Mouse (Mus musculus) A20 (cell line): ENCODE measurements around the gene Upf1.

Experiments
- DNase-seq: peaks from one replicate; pipeline ENCODE4 v3.0.0-alpha.2; 2011; ENCODE audit warnings: low read depth, low spot score

The Upf1 gene

GRCm38 (mm10) chr8:70359411-70359810 is 6.3 kb upstream of the Upf1 start:
- no peak for DNase-seq

- DNase-seq = no peak
These were observed 3.0 kb upstream of the Upf1 start for GRCm38 (mm10) chr8:70356111-70356510.

DNA sequence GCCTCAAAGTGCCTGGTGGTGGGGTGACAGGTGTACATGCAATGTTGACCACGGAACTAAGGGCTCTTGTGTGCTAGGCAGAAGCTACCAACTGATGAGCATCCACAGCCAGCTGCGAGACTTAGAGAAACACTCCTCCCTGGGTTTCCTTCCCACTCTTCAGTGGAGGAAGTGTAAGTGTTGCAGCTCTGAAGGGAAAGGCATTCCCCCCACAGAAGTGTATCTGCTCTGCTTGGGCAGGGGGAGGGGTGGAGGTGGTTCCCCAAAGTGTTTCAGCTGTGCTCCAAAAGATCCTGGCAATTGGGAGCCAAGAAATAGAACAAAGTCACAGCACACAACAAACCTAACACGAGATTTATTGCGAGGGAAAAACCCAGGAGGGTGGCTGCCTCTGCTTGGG is 926 bp upstream of the Upf1 start:
- DNase-seq = no peak

DNA sequence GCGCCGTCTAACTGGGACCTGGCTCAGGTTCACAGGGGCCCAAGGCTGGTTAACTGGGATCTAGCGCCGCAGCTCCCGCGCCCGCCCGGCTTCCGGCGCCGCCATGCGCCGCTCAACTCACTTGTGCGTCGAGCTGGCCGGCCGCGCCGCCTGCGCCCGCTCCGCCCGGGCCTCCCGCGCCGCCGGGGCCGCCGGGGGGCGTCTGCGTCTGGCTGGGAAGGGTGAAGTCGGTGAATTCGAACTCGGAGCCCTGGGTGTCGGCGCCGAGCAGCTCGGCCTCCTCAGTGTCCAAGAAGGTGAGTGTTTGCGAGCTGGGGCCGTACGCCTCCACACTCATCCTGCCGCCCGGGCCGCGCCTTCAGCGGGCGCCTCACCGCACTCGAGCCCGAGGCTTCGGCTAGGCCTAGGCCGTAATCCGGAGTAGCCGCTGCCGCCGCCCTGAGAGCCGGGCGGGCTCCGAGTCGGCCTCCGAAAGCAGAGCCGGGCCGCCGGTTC is 374 bp downstream of the Upf1 start:
- peak; percentile 52 for DNase-seq

- DNase-seq = no peak
These were observed 1.1 kb downstream of the Upf1 start for GRCm38 (mm10) chr8:70352000-70352384.

GRCm38 (mm10) chr8:70351035-70351999 is 1.8 kb downstream of the Upf1 start:
- no peak for DNase-seq

DNA sequence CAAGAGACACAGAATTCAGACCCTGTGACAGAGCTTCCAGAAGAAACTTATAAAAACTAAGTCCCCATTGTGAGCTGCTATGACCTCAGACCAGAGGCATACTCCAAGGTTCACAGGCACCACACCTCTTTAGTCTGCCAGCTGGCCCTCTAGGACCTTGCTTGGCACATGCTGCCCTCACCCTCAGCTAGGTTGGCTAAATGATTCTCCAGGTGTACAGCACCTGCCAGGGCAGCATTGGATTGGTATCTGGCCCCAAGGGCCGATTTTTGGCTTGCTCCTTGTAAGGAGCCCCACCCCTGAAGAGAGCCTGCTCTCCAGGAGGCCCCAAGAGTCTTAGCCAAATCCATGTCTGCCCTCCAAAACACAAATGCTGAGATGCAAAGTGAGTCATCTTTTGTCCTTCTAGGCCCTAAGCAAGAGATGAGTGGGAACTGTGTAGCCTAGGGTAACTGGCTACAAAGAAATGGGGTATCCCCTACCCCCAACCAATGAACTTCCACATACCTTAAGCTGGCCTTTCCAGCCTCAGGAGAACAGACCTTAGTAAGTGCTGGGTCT is 5.1 kb downstream of the Upf1 start:
- DNase-seq = no peak

- no peak for DNase-seq
These were observed 5.6 kb downstream of the Upf1 start for GRCm38 (mm10) chr8:70347443-70347842.

- no peak for DNase-seq
These were observed 8.8 kb downstream of the Upf1 start for GRCm38 (mm10) chr8:70344279-70344678.

DNA sequence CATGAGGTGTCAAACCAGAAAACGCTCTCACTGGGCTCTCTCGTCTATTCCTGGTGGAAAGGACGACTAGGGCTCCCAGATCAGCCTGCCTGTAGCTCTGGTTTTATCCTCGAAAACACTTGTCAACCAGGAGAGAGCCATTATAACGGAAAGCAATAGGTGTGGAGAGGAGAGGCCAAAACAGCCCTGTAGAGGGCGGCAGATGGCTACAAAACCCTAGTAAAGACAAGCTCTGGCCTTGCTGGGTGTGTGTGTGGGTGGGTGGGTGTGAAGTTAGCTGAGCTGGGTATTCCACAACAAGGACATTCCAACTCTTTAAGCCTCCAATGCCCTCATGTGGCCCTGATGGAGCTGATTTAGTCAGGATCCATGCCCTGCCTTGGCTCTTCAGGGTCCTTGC is 9.4 kb downstream of the Upf1 start:
- DNase-seq = peak; percentile 40

GRCm38 (mm10) chr8:70343076-70343475 is 10.0 kb downstream of the Upf1 start:
- no peak for DNase-seq

GRCm38 (mm10) chr8:70342007-70342406 is 11.1 kb downstream of the Upf1 start:
- no peak for DNase-seq

- DNase-seq = no peak
These were observed 12.4 kb downstream of the Upf1 start for GRCm38 (mm10) chr8:70340659-70341058.

- DNase-seq = no peak
These were observed 14.1 kb downstream of the Upf1 start for GRCm38 (mm10) chr8:70338931-70339330.

DNA sequence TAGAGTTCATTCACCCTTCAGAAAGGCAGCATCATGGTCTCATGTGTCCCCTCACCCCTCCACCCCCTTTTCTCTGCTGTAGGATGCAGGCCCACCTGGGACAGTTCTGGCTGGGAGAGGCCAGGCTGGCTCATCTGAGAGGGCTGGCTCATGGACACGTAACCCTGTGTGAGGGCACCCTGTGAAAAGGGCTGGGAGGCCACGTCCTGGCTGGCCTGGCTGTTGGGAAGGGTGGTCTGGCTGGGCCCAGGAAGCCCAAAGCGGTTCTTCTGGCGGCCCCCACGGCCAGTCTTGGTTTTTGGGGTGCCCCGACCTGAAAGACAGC is 20.2 kb downstream of the Upf1 start:
- DNase-seq = no peak

- DNase-seq = no peak
These were observed 20.8 kb downstream of the Upf1 start for GRCm38 (mm10) chr8:70332070-70332877.

DNA sequence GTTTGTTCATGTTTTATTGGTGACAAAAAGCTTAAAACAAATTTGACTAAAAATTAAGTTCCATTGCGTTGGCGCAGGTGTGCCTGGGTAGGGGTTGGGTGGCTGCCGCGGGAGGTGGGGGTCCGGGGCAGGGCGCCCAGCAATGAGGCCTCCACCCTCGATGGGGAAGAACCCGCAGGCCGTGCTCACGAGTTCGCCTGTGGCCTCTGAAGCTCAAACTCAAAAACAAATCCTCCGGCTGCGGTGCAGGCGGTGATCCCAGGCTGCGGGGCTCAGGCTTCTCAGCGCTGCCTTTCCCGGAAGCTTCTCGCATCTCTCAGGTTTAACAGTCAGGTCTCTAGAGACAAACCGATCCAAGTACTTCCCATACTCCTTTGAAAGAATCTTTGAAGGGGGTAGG is 21.6 kb downstream of the Upf1 start:
- no peak for DNase-seq

DNA sequence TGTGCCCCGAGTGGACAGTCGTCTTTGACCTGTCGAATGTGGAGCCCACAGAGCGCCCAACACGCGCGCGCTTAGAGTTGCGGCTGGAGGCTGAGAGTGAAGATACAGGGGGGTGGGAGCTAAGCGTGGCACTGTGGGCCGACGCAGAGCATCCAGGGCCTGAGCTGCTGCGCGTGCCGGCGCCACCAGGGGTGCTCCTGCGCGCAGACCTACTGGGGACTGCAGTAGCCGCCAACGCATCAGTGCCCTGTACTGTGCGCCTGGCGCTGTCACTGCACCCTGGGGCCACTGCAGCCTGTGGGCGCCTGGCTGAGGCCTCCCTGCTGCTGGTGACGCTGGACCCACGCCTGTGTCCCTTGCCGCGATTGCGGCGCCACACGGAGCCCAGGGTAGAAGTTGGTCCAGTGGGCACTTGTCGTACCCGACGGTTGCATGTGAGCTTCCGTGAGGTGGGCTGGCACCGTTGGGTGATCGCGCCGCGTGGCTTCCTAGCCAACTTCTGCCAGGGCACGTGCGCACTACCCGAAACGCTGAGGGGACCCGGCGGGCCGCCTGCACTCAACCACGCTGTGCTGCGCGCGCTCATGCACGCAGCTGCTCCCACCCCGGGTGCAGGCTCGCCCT is 22.2 kb downstream of the Upf1 start:
- DNase-seq = no peak

DNA sequence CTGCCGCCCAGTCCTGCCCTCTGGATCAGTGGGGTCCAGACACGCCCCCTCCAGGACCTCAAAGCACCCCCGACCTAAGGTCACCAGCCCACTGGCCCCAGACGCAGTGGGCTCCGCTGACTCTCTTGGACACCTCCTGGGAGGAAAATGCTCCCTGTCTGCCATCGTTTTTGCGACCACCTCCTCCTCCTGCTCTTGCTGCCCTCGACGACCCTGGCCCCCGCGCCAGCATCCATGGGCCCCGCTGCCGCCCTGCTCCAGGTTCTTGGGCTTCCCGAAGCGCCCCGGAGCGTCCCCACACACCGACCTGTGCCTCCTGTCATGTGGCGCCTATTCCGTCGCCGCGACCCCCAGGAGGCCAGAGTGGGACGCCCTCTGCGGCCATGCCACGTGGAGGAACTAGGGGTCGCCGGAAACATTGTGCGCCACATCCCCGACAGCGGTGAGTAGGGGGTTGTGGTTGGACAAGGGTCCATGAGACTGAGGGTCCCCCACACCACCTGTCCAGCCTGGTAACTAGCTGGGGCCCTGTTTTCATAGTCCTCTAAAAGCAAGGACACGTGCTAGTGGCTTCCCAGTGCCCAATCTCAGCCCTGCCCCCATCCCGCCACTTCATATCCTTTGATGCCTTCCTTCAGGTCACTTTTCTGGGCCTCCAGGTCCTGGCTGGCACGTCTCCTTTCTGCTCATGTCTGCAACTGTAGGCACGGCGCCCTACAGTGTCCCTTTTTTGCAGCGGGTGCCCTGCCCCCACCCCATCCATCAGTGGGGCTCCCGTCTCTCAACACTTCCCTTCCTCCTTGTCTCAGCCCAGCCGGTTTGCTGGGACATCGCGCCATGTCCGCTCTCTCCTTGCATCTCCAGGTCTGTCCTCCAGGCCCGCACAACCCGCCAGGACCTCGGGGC is 23.0 kb downstream of the Upf1 start:
- DNase-seq = no peak

GRCm38 (mm10) chr8:70329124-70329834 is 23.8 kb downstream of the Upf1 start, which contains the start of gene Gdf1:
Gene Gdf1 (plus strand): TSS chr8:70329817.
- no peak for DNase-seq
